Mouse (Mus musculus) liver, embryonic 11.5 days (tissue): ENCODE measurements around the gene Slc13a2. TPM values are rescaled to one million over a fixed set of nuclear protein-coding genes. Genes with fewer than 3 reads are reported as not detected.

Experiments used
- ATAC-seq: fragments of 200-750 bp; cut with Nextera tagmentation; replicated peaks from 2 replicates; pipeline ENCODE4 v1.8.0; 2017; ENCODE audit warnings: moderate number of reproducible peaks, mild to moderate bottlenecking, moderate TSS enrichment, moderate library complexity; ENCODE audit not compliant: low FRiP score
- DNase-seq: peaks from one replicate; pipeline ENCODE4 v3.0.0-alpha.2; 2017; ENCODE audit warnings: low spot score
- H3K27ac ChIP-seq: fragments of 300-500 bp; sonication (generic); 2 replicates; pipeline ENCODE4 v1.5.1; 2014; ENCODE audit warnings: mild to moderate bottlenecking, low read depth, low read length, control low read depth
- H3K27me3 ChIP-seq: fragments of 300-500 bp; sonication (generic); replicated peaks from 2 replicates; pipeline ENCODE4 v1.6.1; 2014; ENCODE audit warnings: low read length, mixed read lengths; ENCODE audit not compliant: control insufficient read depth, insufficient read depth
- H3K36me3 ChIP-seq: fragments of 300-500 bp; sonication (generic); 2 replicates; pipeline ENCODE4 v1.6.1; 2014; ENCODE audit warnings: mild to moderate bottlenecking, low read length, moderate library complexity, mixed read lengths; ENCODE audit not compliant: control insufficient read depth, insufficient read depth
- H3K4me1 ChIP-seq: fragments of 300-500 bp; sonication (generic); replicated peaks from 2 replicates; pipeline ENCODE4 v1.6.1; 2014; ENCODE audit warnings: low read length, mixed read lengths; ENCODE audit not compliant: control insufficient read depth, insufficient read depth
- H3K4me2 ChIP-seq: fragments of 300-500 bp; sonication (generic); 2 replicates; pipeline ENCODE4 v1.6.1; 2014; ENCODE audit warnings: mild to moderate bottlenecking, control low read depth, moderate library complexity
- H3K4me3 ChIP-seq: fragments of 300-500 bp; sonication (generic); 2 replicates; pipeline ENCODE4 v1.5.1; 2014; ENCODE audit warnings: low read depth, low read length, control low read depth
- H3K9ac ChIP-seq: fragments of 300-500 bp; sonication (generic); 2 replicates; pipeline ENCODE4 v1.6.1; 2014; ENCODE audit warnings: low read depth, low read length, control low read depth
- H3K9me3 ChIP-seq: fragments of 300-500 bp; sonication (generic); 2 replicates; pipeline ENCODE4 v1.6.1; 2016; ENCODE audit warnings: low read length, inconsistent platforms, mixed read lengths; ENCODE audit not compliant: control insufficient read depth
- WGBS: fragments of 180-500 bp; shearing (Covaris S2); extraction: QIAGEN DNeasy Blood & Tissue Kit; methylation state at CpG from one replicate; pipeline ENCODE4 v1.1.7; 2014; 5-methylcytosine and 5-hydroxymethylcytosine counted together
- polyA plus RNA-seq: library from polyadenylated mRNA; unstranded; fragments of >200 nt; fragmentation: Nextera tagmentation; extraction: Ambion mirVana; gene quantifications from 2 replicates; pipeline ENCODE4 v1.2.1, GENCODE M21; 2014

Slc13a2 gene
- polyA plus RNA-seq, 1 experiment from 2014 or later = not detected

DNA sequence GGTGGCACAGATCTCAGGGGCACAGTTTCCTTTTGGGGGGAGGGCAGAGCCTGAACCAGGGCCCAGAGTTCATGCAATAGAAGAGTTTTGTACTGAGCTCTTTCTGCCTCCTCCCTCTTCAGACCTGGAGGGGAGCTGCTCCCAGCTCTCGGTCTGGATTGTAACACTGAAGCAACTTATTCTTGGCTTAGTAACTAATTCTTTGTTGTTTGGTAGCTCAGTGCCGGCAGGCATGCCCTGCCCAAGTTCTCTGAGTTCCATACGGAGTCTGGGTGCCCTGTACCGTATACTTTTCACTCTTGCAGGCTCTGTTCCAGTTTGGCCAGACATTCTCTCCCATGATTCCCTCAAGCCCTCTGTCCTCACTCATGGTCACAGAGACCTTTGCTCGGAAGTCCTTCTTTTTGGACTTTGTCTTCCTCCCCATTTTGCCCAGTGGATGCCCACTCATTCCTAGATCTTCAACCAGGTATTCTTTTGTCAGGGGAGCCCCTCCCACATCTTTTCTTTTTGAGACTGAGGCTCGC, 9.6 kb downstream of the Slc13a2 start:
- H3K27ac ChIP-seq = no peak overlapping the region
- no peaks in the 10 kb centered on the region for H3K9me3 ChIP-seq
- no peak for ATAC-seq
- H3K9ac ChIP-seq = no peak overlapping the region
- WGBS = 77% methylated on average over 6 of the region's 6 CpGs
- H3K4me3 ChIP-seq = no peak overlapping the region
- no peak overlapping the region for H3K4me2 ChIP-seq
- DNase-seq = no peak
- H3K4me1 ChIP-seq = no peaks in the 10 kb centered on the region
- H3K36me3 ChIP-seq = no peaks in the 10 kb centered on the region
- H3K27me3 ChIP-seq = 0 out of 2 replicates have a peak, but pooled peaks cover 3% of the 10 kb centered on the region

DNA sequence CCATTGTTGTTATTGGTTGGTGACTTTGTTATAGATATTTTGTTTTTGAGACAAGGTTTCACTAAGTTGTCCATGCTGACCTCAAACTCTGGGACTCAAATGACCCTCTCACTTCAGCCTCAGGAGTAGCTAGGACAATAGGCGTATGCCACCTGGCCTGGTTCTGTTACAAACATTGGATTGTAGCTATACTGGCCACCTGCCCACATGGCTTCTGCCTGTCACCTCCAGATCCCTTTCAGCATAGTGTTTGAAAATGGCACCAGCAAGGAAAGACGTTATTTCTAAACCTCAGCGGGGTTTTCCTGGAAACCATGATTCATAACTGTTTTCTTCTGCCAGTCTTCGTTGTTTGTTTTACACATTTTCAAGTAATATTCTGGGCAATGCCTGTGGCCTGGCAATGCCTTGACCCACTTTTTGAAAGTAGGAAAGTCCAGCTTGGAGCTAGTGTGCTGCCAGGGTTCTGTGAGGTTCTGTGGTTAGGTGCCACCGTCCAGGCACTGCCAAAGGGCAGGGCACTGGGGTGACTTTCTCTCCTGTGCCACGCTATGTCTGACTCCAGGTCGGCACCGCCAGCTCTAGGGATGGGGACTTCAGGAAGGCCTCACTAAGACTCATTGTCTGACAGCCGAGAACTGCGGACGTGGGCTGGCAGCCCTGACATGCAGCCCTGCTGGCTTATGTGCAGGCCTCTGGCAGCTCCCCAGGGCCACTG, 10.3 kb downstream of the Slc13a2 start:
- no peaks in the 10 kb centered on the region for H3K4me1 ChIP-seq
- no peak overlapping the region for H3K27ac ChIP-seq
- H3K27me3 ChIP-seq = 0 out of 2 replicates have a peak, but pooled peaks cover 3% of the 10 kb centered on the region
- no peak overlapping the region for H3K9ac ChIP-seq
- no peak overlapping the region for H3K4me2 ChIP-seq
- no peaks in the 10 kb centered on the region for H3K36me3 ChIP-seq
- ATAC-seq (no peak), DNase-seq (no peak)
- WGBS = 80% methylated on average over 11 of the region's 11 CpGs
- H3K9me3 ChIP-seq = no peaks in the 10 kb centered on the region
- H3K4me3 ChIP-seq = no peak overlapping the region

DNA sequence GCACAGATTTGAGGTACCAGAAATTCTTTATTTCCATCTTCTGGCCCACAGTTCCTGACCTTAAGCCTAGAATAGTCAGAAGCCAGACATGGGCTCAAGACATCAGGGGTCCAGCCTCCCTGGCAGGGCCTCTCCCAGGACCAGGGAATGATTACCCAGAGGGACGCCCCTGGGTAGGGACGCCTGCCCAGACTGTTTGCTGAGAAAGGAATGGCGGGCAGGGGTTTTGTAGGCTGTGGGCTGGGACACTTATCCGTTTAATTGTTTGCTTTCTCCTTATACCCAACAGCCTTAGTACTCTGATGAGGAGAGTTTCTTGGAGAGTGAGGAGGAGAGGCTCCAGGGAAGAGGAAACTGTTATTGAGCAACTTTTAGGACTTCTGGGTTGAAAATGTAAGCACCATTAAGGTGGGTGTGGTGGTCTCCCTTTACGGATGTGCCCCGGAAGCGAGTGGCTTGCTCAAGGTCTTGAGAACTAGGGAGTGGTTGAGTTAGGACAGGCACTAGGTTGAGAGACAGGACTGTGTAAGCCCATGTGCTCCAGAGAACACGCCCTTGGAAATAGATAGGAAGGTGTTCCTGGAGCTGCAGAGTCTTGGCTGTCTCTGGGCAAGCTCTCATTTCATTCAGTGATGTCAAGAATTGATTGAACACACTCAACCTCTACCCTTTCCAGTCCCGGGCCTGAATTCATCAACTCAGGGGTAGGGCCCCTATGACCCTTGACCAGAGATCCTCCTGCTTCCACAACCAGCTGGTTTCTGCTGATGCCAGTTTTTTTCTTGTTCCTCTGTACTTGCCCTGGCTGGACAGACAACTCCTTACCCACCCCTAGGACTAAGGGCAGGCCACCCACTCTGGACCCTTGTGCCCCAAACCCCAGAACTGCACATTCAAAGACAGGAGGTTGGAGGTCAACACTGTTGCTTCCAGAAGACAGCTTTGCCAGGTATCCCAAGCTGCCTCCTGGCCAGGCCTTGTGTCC, 13.5 kb downstream of the Slc13a2 start:
- 69% methylated on average over 9 of the region's 9 CpGs for WGBS
- H3K36me3 ChIP-seq = no peaks in the 10 kb centered on the region
- no peak for ATAC-seq

DNA sequence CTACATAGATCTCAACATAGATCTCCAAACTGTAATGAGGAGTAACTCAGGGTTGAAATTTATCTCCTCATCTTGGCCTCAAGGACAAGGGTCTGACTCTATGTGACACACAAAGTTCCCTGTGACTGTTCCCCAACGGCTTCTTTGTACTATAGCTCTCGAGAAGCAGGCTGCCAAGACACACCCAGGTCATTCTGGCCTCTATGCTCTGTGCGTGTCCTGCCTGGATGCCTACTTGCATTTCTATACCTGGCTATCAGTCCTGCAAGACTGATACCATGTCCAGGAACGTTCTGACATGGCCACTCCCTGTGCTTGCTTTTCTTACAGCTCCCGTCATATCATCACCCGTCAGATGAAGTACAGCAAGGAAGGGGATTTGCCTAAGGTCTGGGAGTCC, 20.0 kb downstream of the Slc13a2 start:
- H3K9ac ChIP-seq = no peak overlapping the region
- no peaks in the 10 kb centered on the region; the same call in none of the 2 replicates for H3K4me1 ChIP-seq
- no peaks in the 10 kb centered on the region for H3K27me3 ChIP-seq
- DNase-seq = no peak
- no peaks in the 10 kb centered on the region for H3K36me3 ChIP-seq
- H3K9me3 ChIP-seq = no peaks in the 10 kb centered on the region
- H3K27ac ChIP-seq = no peak overlapping the region
- WGBS = 66% methylated on average over 6 of the region's 6 CpGs
- ATAC-seq = no peak
- no peak overlapping the region for H3K4me3 ChIP-seq
- H3K4me2 ChIP-seq = no peak overlapping the region

More for the DNA sequence above, 13.5 kb downstream of the Slc13a2 start:
- no peak for DNase-seq
- H3K4me2 ChIP-seq = no peak overlapping the region
- no peak overlapping the region for H3K27ac ChIP-seq
- no peaks in the 10 kb centered on the region for H3K9me3 ChIP-seq
- no peak overlapping the region for H3K9ac ChIP-seq
- 0 out of 2 replicates have a peak, but pooled peaks cover 2% of the 10 kb centered on the region for H3K27me3 ChIP-seq
- H3K4me1 ChIP-seq = no peaks in the 10 kb centered on the region
- H3K4me3 ChIP-seq = no peak overlapping the region

DNA sequence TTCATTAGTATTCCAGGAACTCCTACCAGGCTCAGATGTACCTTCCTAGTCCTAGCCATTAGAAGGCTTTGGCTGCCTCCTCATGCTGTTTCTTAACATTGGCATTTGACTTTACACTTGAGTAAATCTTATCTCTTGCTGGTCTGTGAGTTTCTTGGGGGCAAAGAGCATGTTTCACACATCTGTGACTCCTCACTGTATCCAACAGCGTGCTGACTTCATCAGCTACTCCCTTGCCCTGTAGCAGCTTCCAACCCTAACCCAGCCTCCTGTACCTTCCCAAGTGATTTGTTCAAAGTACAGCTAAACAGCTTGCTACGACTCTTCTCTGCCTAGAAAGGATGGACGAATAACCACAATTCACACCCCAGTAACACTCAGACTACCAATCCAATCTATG, 20.5 kb downstream of the Slc13a2 start:
- DNase-seq = no peak
- WGBS = 70% methylated on average over 3 of the region's 3 CpGs
- ATAC-seq = no peak
- Histone ChIP-seq H3K9me3 (no peaks in the 10 kb centered on the region), H3K9ac (no peak overlapping the region), H3K36me3 (no peaks in the 10 kb centered on the region), H3K27ac (no peak overlapping the region), H3K4me3 (no peak overlapping the region), H3K4me1 (no peaks in the 10 kb centered on the region; the same call in none of the 2 replicates), H3K27me3 (no peaks in the 10 kb centered on the region), H3K4me2 (no peak overlapping the region)

DNA sequence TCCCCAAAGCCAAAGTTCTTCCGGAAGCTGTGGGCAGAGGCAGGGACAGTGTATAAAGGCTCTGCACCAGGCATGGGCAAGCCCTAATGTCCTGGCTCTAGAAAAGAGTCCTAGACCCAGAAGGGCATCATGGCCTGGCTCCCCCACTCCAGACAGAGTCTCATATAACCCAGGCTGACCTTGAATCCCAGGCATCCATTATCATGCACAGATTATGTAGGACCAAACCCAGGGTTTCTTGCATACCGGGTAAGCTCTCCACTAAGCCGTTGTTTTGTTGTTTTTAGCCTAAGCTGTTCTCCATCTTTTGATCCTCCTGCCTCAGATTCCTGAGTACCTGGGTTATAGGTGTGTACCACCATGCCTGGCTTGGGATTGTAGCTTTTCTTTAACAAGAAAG, 21.1 kb downstream of the Slc13a2 start:
- no peak overlapping the region for H3K9ac ChIP-seq
- no peaks in the 10 kb centered on the region for H3K9me3 ChIP-seq
- H3K4me2 ChIP-seq = no peak overlapping the region
- H3K27me3 ChIP-seq = no peaks in the 10 kb centered on the region
- H3K4me3 ChIP-seq = no peak overlapping the region
- H3K27ac ChIP-seq = no peak overlapping the region
- no peak for ATAC-seq
- WGBS = 55% methylated on average over 3 of the region's 3 CpGs
- DNase-seq = no peak
- no peaks in the 10 kb centered on the region; the same call in none of the 2 replicates for H3K4me1 ChIP-seq
- H3K36me3 ChIP-seq = no peaks in the 10 kb centered on the region

DNA sequence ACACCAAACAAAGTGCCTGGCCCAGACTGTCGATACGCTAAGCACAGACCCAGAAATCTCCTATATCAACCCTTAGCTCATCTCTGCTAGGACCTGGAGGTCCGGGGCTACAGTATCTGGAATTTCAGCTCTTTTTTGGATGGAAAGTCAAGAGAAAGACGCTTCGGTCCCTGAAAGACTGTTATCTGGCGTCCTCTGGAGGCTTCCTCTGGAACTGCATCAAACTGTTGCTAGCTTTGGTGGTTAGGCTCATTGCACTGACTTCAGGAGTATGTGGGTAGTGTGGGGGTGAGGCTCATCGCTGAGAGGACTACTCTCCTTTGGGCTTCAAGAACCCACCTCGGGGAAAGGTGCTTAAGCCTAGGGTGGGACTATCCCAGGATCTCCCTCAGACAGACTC, 22.3 kb downstream of the Slc13a2 start:
- Histone ChIP-seq H3K4me2 (no peak overlapping the region), H3K27ac (no peak overlapping the region), H3K4me3 (no peak overlapping the region), H3K27me3 (no peaks in the 10 kb centered on the region), H3K9ac (no peak overlapping the region), H3K9me3 (no peaks in the 10 kb centered on the region), H3K4me1 (no peaks in the 10 kb centered on the region; the same call in none of the 2 replicates), H3K36me3 (no peaks in the 10 kb centered on the region)
- DNase-seq (peak; percentile 55), ATAC-seq (no peak; the same call in 1 of the 2 replicates)
- WGBS = 18% methylated on average over 8 of the region's 8 CpGs

DNA sequence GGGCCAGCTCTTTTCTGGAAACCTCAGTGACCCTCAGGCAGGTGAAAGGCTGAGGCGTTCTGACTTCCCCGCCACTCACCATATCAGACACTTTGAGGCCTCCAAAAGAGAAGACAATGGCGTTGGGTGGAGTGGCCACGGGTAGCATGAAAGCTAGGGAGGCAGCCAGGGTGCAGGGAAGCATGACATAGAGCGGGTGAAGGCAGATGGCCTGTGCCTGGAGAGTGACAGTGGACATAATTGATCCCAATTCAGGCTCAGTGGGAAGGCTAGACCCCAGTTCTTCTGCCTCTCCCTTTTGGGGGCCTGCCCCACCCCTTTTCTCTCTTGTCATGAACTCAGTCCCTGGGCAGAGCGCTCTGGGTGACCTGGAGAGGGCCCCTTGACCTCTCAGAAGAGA, 23.8 kb downstream of the Slc13a2 start:
- ATAC-seq = no peak
- no peak overlapping the region for H3K9ac ChIP-seq
- H3K4me3 ChIP-seq = no peak overlapping the region
- no peaks in the 10 kb centered on the region; the same call in none of the 2 replicates for H3K4me1 ChIP-seq
- no peak overlapping the region for H3K4me2 ChIP-seq
- H3K27ac ChIP-seq = no peak overlapping the region
- 76% methylated on average over 6 of the region's 6 CpGs for WGBS
- H3K27me3 ChIP-seq = no peaks in the 10 kb centered on the region
- DNase-seq = no peak
- H3K9me3 ChIP-seq = no peaks in the 10 kb centered on the region
- no peaks in the 10 kb centered on the region for H3K36me3 ChIP-seq
